Mouse (Mus musculus) intestine, embryonic 15.5 days (tissue): Measurements from ENCODE around the gene Calr3. TPM values are rescaled to one million over a fixed set of nuclear protein-coding genes. Genes with fewer than 3 reads are reported as not detected.

ENCODE experiments used
- ATAC-seq: fragments of 200-750 bp; cut with Nextera tagmentation; 2 replicates; pipeline ENCODE4 v1.8.0; 2017; ENCODE audit warnings: moderate TSS enrichment, moderate library complexity
- H3K27ac ChIP-seq: fragments of 300-500 bp; sonication (generic); 2 replicates; pipeline ENCODE4 v1.5.1; 2015; ENCODE audit warnings: mild to moderate bottlenecking, inconsistent platforms
- H3K27me3 ChIP-seq: fragments of 300-500 bp; sonication (generic); replicated peaks from 2 replicates; pipeline ENCODE4 v1.6.1; 2015; ENCODE audit warnings: inconsistent platforms
- H3K36me3 ChIP-seq: fragments of 300-500 bp; sonication (generic); 2 replicates; pipeline ENCODE4 v1.6.1; 2015; ENCODE audit warnings: inconsistent platforms
- H3K4me1 ChIP-seq: fragments of 300-500 bp; sonication (generic); replicated peaks from 2 replicates; pipeline ENCODE4 v1.6.1; 2015; ENCODE audit warnings: inconsistent platforms
- H3K4me2 ChIP-seq: fragments of 300-500 bp; sonication (generic); replicated peaks from 2 replicates; pipeline ENCODE4 v1.6.1; 2015; ENCODE audit warnings: mild to moderate bottlenecking, inconsistent platforms
- H3K4me3 ChIP-seq: fragments of 300-500 bp; sonication (generic); replicated peaks from 2 replicates; pipeline ENCODE4 v1.5.1; 2015; ENCODE audit warnings: inconsistent platforms
- H3K9ac ChIP-seq: fragments of 300-500 bp; sonication (generic); 2 replicates; pipeline ENCODE4 v1.6.1; 2015; ENCODE audit warnings: inconsistent platforms
- H3K9me3 ChIP-seq: fragments of 300-500 bp; sonication (generic); 2 replicates; pipeline ENCODE4 v1.6.1; 2016; ENCODE audit warnings: inconsistent platforms
- WGBS: fragments of 180-500 bp; shearing (Covaris S2); methylation state at CpG from one replicate; pipeline ENCODE4 v1.1.7; 2015; 5-methylcytosine and 5-hydroxymethylcytosine counted together
- polyA plus RNA-seq: library from polyadenylated mRNA; unstranded; fragments of >200 nt; fragmentation: Nextera tagmentation; extraction: Ambion mirVana; gene quantifications from 2 replicates; pipeline ENCODE4 v1.2.1, GENCODE M21; 2015

Calr3 gene
- polyA plus RNA-seq, 1 experiment from 2014 or later = 1.1 TPM

DNA sequence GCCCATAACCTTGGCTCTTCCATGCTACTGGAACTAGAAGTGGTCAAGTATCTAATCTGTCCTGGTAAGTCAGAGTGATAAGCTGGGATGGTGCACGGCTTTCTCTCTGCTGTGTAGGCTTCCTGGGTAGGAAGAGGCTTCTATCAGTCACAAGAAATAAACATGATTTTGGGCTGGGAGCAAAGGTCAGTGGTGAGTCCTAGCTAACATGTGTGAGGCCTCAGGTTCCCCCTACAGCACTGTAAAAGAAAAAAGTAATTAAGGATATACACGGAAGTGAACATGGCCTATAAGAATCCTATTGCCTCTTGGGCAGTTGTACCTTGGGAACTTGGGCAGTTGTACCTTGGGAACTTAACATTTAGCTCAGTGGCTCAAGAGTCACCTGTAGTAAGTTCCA lies 66.8 kb downstream of the Calr3 start:
- no peaks in the 10 kb centered on the region for H3K27me3 ChIP-seq
- no peaks in the 10 kb centered on the region for H3K9me3 ChIP-seq
- WGBS = 72% methylated on average over 2 of the region's 2 CpGs
- no peak overlapping the region for H3K27ac ChIP-seq
- no peak overlapping the region for H3K9ac ChIP-seq
- H3K4me1 ChIP-seq = 0 out of 2 replicates have a peak, but pooled peaks cover 3% of the 10 kb centered on the region
- H3K4me2 ChIP-seq = no peak overlapping the region
- peak; percentile 73 for ATAC-seq
- no peak overlapping the region for H3K4me3 ChIP-seq
- H3K36me3 ChIP-seq = peaks cover 51% of the 10 kb centered on the region

DNA sequence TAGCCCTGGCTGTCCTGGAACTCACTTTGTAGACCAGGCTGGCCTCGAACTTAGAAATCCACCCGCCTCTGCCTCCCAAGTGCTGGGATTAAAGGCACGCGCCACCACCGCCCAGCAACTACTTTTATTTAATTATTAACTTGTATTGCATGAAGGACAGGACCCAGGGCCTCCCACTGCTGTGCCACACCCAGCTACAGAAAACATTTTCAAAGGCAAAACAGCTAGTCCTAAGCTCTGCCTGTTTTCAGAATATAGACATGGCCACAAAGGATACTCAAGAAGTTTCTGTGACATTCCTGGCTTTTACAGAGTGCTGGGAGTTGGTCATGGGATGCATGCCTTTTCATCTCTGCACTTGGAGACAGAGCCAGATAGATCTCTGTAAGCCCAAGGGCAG lies 67.4 kb downstream of the Calr3 start:
- WGBS = 79% methylated on average over 5 of the region's 5 CpGs
- ATAC-seq = peak; percentile 83
- Histone ChIP-seq H3K4me3 (no peak overlapping the region), H3K4me1 (0 out of 2 replicates have a peak, but pooled peaks cover 3% of the 10 kb centered on the region), H3K9ac (no peak overlapping the region), H3K27ac (no peak overlapping the region), H3K4me2 (no peak overlapping the region), H3K27me3 (no peaks in the 10 kb centered on the region), H3K9me3 (no peaks in the 10 kb centered on the region), H3K36me3 (peaks cover 50% of the 10 kb centered on the region)

GRCm38 (mm10) chr8:72375161-72375560 lies 68.5 kb downstream of the Calr3 start:
- Histone ChIP-seq H3K27me3 (no peaks in the 10 kb centered on the region), H3K4me3 (no peak overlapping the region), H3K36me3 (peaks cover 50% of the 10 kb centered on the region), H3K27ac (no peak overlapping the region), H3K9ac (no peak overlapping the region), H3K9me3 (no peaks in the 10 kb centered on the region), H3K4me1 (0 out of 2 replicates have a peak, but pooled peaks cover 3% of the 10 kb centered on the region), H3K4me2 (no peak overlapping the region)
- no peak for ATAC-seq
- 71% methylated on average over 5 of the region's 5 CpGs for WGBS

Other genes starting within 250 kb of the Calr3 start
- gene Cib3, start 231.0 kb downstream of the Calr3 start, polyA plus RNA-seq = not detected in 2 replicates
- not detected in 2 replicates for gene Gm11034, start 230.2 kb downstream of the Calr3 start, polyA plus RNA-seq
- 70.9 and 72.8 TPM in 2 replicates for gene Fam32a, start 224.1 kb downstream of the Calr3 start, polyA plus RNA-seq
- 96.6 and 104 TPM in 2 replicates for gene Ap1m1, start 203.9 kb downstream of the Calr3 start, polyA plus RNA-seq
- 21.5 and 24.3 TPM in 2 replicates for gene Gm10282, start 138.6 kb downstream of the Calr3 start, polyA plus RNA-seq
- 6.6 and 7.2 TPM in 2 replicates for gene Klf2, start 124.8 kb downstream of the Calr3 start, polyA plus RNA-seq
- 43.6 and 45.5 TPM in 2 replicates for gene Eps15l1, start 22.4 kb downstream of the Calr3 start, polyA plus RNA-seq
- gene 1700030K09Rik, start within 50 bp of the Calr3 start, polyA plus RNA-seq = 11.8 and 11.9 TPM in 2 replicates
- 47.4 and 49.6 TPM in 2 replicates for gene Cherp, start 31.4 kb upstream of the Calr3 start, polyA plus RNA-seq
- 17.3 and 19.8 TPM in 2 replicates for gene Slc35e1, start 48.7 kb upstream of the Calr3 start, polyA plus RNA-seq
- gene Med26, start 104.4 kb upstream of the Calr3 start, polyA plus RNA-seq = 13.1 and 14.0 TPM in 2 replicates
- 115 and 127 TPM in 2 replicates for gene Smim7, start 127.2 kb upstream of the Calr3 start, polyA plus RNA-seq
- 12.6 and 13.3 TPM in 2 replicates for gene Tmem38a, start 128.2 kb upstream of the Calr3 start, polyA plus RNA-seq
- 0.08 and 0.14 TPM in 2 replicates for gene Nwd1, start 202.8 kb upstream of the Calr3 start, polyA plus RNA-seq